Mouse (Mus musculus): Measurements from ENCODE around the gene Tjp1.

- TF ChIP-seq CTCF (conservative IDR thresholded peaks at IDR 0.05; ENCODE audit: low read length) (no peak), NANOG (IDR thresholded peaks at IDR 0.05; ENCODE audit: borderline replicate concordance, low read length) (no peak), POU5F1 (IDR thresholded peaks at IDR 0.05; ENCODE audit: borderline replicate concordance, low read length) (no peak)
Measured at GRCm38 (mm10) chr7:65406427-65406826, 121.2 kb downstream of the Tjp1 start.
